Mouse (Mus musculus) frontal cortex, postnatal 14 days (tissue): ENCODE measurements around the gene Gamt.
"Not testable (repeated sequence)": the region's sequence is repeated elsewhere in the genome, so short reads cannot be mapped to it uniquely, and the experiment has no call there.

Experiments
- DNase-seq, 2 experiments: peaks; one replicate each; pipeline ENCODE4 v3.0.0; 2022; ENCODE audit warnings: low spot score in 2 of 2

Gamt gene

DNA sequence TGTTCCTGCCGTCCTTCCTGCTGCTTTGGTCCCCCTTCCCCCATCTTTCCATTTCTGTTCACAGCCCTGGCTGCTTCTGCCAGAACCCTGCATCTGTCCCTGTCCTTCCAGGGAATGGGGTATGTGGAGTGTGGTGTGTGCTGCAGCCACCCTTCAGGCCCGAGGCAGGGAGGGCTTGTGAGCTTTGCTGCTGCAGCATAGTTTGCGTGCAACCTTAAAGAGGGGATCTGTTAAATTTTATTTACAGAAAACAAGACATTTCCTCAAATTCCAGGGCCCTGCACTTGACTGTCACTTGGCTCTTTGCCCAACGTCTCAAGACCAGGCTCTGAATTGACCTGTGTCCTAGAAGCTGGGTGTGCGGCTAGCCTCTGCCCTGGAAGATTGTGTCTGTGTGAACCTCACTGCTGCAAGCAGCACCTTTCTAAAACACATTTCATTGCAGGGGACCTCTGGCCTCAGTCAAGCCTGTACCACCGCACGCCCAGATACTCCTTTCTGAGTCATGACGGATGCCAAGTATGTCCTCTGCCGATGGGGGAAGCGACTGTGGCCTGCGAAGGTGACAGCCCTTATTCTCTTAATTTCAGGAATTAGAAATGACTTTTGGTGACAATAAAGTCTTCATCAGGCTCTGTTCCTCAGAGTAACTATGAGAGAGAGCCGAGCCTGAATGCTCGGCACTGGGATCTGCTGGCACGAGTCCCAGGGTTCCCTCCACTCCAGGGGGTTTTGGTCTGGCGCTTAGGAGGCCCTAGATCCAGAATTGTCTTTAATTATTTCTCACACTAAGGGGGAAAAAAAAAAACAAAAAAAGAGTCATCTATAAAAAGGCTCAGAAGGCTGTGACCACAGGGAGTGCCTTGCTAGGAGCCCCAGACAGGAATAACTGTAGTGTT lies 32.7 kb downstream of the Gamt start:
- DNase-seq: no peak

DNA sequence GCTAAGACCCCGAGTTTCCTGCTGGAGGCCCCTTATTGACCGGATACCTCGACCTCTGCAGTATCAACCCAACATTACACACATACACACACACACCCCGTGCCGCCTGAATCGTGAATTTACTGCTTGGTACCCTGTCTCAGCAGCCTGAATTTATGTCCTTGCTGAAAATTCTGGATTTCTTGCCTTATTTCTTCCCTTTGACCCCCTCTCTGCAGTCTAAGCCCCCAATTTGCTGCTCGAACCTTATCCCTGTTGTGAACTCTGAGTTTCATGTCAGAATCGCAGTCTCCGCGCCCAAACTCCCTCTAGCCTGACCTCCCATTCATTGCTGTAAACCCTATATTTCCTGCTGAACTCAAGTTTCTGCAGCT lies 33.7 kb downstream of the Gamt start:
- no peak for DNase-seq

DNA sequence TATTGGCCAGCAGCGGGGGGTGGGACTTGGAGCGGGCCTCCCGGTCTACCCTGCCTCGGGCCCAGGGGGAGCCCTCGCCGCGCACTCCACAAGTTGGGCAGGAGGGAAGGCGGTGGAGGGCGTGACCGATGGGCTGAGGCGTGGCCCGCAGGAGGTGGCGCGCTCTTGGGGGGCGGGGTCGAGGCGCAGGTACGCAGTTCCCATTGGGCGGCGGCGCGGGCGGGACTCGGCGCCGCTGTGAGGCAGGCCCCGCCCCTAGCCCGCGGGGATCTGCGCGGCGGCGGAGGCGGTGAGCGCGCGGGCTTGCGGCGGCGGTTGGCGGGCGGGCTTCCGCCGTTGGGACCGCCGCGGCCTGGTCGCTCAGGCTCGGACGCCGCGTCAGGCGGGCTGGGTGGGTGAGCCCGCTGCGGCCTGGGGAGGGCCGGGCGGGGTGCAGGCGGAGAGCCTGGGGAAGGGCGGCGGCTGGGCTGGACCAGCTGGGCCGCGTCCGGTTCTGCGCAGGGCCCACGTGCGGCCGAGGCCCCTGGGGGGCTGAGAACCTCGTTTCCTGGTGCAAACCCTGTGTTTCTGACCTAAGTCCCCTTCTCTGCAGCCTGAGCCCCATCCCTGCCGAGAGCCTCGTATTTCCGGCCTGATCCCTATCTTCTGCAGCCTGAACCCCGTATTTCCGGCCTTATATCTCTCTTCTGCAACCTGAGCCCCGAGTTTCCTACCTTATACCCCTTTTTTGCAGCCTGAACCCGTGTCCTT lies 34.2 kb downstream of the Gamt start, which contains the start of gene Mum1:
Mum1 (plus strand) TSS at position 19 of the 750 bp plus-strand sequence.
- DNase-seq: peak; percentile 97 to 98

DNA sequence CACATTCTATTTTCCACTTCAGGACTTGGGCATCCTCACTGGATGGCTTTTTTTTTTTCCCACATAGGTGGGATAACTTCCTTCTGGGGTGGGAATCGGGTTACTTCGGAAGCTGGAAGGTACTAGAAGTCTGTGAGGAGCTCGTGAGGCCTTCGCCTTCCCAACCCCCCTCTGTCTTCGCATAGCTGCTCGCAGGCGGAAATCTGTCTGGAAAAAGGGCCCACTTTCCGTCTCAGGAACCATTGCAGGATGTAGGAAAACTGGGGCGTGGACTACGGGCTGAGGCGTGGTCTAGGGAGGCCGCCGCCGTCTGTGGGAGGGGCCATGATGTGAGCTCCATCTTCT lies 34.8 kb downstream of the Gamt start:
- no peak for DNase-seq

DNA sequence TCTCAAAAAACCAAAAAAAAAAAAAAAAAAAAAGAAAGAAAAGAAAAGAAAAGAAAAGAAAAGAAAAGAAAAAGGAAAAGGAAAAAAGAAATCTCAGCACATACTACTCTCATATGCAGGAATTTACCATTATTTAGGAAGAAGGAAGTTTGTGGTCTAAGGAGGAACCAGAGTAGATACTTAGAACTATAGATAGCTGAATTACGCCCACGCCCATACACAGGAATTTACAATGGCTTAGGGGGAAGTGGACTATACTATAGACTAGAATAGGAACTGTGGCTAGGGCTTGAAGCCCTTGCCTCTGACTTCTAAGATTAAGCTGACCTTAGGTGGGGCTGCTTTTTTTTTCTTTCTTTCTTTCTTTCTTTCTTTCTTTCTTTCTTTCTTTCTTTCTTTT lies 37.7 kb downstream of the Gamt start:
- not testable (repeated sequence) for DNase-seq

DNA sequence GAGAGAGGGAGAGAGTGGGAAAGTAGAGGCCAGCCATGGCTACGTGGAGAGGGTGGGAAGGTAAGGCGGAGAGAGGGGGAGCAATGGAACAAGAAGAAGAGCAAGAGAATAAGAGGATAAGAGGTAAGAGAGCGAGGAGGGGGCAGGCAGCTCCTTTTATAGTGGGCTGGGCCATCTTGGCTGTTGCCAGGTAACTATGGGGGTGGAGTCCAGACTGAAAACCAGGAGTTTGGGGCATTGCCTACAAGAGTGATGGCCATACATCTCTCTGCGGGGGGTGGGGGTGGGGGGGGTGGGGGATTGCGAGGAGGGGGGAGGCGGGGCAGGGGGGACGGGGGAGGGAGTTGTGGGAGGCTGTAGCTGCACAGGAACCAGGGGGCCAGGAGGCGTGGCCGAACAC lies 40.1 kb downstream of the Gamt start:
- DNase-seq: no peak

DNA sequence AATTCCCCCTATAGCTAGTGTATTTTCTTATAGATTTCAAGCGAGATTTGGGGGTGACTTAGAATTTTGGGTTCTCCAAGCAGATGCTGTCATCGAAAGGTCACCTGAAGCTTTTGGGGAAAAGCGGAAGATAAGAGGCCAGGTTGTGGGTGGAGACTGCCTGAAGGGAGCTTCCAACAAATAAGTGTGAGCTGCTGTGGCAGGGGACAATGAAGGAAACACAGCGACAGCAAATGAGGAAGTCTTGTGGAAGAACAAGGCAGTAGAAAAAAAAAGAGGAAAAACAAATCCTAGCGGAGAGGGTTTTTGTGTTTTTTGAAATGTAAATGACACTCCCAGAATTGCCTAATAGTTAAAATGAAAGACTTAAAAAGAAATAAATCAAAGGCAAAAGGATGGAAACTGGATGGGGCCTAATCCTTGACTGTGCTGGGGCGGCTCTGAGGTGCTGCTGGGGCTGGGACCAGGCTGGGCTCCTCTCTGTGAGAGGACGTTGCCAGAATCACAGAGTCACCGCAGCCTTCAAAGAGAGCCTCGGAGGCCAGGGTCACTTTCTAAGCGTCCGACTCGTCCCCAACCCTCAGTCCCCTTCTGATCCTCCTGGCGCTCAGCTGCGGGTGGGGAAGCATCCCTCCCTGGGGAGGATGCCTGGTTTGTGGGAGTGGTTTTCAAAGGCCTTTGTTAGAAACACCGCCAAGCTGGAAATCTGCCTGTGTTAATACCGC lies 45.6 kb downstream of the Gamt start:
- DNase-seq: no peak

DNA sequence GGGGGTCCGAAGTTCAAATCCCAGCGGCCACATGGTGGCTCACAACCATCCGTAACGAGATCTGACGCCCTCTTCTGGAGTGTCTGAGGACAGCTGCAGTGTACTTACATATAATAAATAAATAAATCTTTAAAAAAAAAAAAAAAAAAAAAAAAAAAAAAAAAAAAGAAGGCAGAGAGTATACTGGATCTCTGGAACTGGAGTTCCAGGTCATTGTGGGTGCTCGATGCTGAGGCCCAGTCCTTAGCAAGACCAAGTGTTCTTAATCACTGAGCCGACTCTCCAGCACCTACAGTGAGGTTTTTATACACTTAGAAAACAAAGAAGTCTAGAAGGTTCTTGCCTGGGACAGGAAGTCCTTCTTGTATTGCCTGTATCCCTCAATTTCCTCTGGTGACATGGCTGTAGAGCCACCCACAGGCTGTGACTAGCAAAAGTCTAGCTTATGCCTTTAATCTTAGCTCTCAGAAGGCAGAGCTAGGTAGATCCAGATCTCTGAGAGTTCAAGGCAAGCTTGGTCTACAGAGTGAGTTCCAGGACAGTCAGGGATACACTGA lies 49.2 kb downstream of the Gamt start:
- DNase-seq: not testable (repeated sequence)

DNA sequence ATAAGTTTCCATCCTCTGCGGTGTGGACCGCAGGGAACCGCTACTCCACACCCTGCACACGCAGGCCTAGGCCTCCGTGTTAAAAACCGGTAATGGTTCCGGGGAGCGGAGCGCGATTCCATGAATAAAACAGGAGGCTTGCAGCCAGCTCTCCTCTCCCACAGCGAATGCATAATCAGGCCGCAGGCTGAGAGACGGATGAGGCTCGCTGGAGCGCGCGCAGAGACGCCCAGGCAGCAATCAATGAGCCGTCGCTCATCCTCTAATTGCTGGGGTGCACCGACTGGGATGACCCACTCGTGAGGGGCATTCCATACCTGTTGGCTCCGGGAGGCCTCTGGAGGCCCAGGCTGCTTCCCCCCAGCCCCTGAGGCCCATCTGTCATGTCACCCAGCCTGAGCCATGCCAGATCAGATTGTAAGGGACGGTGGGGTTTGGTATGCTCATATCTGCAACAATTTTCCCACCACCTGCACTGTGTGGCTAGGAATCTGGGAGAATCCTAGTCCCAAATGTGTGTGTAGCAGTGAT lies 51.9 kb downstream of the Gamt start:
- no peak for DNase-seq

DNA sequence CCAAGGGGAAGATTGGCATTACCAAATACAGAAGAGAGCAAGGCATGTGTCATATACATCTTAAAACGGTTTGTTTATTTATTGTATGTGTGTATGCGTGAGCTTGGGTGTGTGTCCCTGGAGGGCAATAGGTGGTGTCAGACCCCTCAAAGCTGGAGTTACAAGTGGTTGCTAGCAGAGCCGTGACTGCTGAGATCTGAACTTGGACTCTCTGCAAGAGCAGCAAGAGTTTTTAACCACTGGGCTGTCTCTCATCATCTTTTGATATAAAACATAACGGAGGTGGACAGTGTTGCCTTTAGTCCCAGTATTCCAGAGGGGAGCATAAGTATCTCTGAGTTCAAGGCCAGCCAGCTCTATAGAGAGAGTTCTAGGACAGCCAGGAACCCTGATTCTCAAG lies 52.6 kb downstream of the Gamt start:
- no peak for DNase-seq
